Mouse (Mus musculus) kidney, postnatal 0 days (tissue): Measurements from ENCODE around the gene Gpx5. TPM values are rescaled to one million over a fixed set of nuclear protein-coding genes. Genes with fewer than 3 reads are reported as not detected.

Experiments
- ATAC-seq: fragments of 200-750 bp; cut with Nextera tagmentation; replicated peaks from 2 replicates; pipeline ENCODE4 v1.8.0; 2017; ENCODE audit warnings: low read depth, moderate number of reproducible peaks, moderate TSS enrichment, moderate library complexity; ENCODE audit not compliant: low FRiP score
- DNase-seq: peaks from one replicate; pipeline ENCODE4 v3.0.0-alpha.2; 2016; ENCODE audit warnings: low spot score
- H3K27ac ChIP-seq: fragments of 300-500 bp; sonication (generic); 2 replicates; pipeline ENCODE4 v1.5.1; 2014; ENCODE audit warnings: mild to moderate bottlenecking
- H3K27me3 ChIP-seq: fragments of 300-500 bp; sonication (generic); 2 replicates; pipeline ENCODE4 v1.6.1; 2014; ENCODE audit warnings: low read length, mixed read lengths; ENCODE audit not compliant: insufficient read depth
- H3K36me3 ChIP-seq: fragments of 300-500 bp; sonication (generic); 2 replicates; pipeline ENCODE4 v1.6.1; 2014; ENCODE audit warnings: low read length, mixed read lengths; ENCODE audit not compliant: insufficient read depth
- H3K4me1 ChIP-seq: fragments of 300-500 bp; sonication (generic); replicated peaks from 2 replicates; pipeline ENCODE4 v1.6.1; 2014; ENCODE audit warnings: antibody characterized with exemption, low read length, mixed read lengths; ENCODE audit not compliant: insufficient read depth
- H3K4me2 ChIP-seq: fragments of 300-500 bp; sonication (generic); 2 replicates; pipeline ENCODE4 v1.6.1; 2014; ENCODE audit warnings: mild to moderate bottlenecking, low read length, moderate library complexity, mixed read lengths
- H3K4me3 ChIP-seq: fragments of 300-500 bp; sonication (generic); replicated peaks from 2 replicates; pipeline ENCODE4 v1.5.1; 2014; ENCODE audit warnings: low read depth, low read length
- H3K9ac ChIP-seq: fragments of 300-500 bp; sonication (generic); 2 replicates; pipeline ENCODE4 v1.6.1; 2014; ENCODE audit warnings: low read depth, low read length
- H3K9me3 ChIP-seq: fragments of 300-500 bp; sonication (generic); replicated peaks from 2 replicates; pipeline ENCODE4 v1.6.1; 2016; ENCODE audit warnings: low read length, inconsistent platforms, mixed read lengths
- CTCF ChIP-seq: IDR thresholded peaks from 2 replicates; pipeline ENCODE4 v1.5.1; 2016; ENCODE audit warnings: antibody characterized with exemption, low read depth, mild to moderate bottlenecking, moderate library complexity
- WGBS: fragments of 180-500 bp; shearing (Covaris S2); extraction: QIAGEN DNeasy Blood & Tissue Kit; methylation state at CpG from one replicate; pipeline ENCODE4 v1.1.7; 2014; 5-methylcytosine and 5-hydroxymethylcytosine counted together
- polyA plus RNA-seq: library from polyadenylated mRNA; unstranded; fragments of >200 nt; fragmentation: Nextera tagmentation; extraction: Ambion mirVana; gene quantifications from 2 replicates; pipeline ENCODE4 v1.2.1, GENCODE M21; 2015

The Gpx5 gene
- polyA plus RNA-seq, 1 experiment from 2014 or later = not detected

GRCm38 (mm10) chr13:21262787-21263461, 29.6 kb downstream of the Gpx5 start:
- Histone ChIP-seq H3K27me3 (no peaks in the 10 kb centered on the region; the same call in 1 of the 2 replicates), H3K36me3 (no peaks in the 10 kb centered on the region), H3K4me1 (peaks cover 9% of the 10 kb centered on the region), H3K4me3 (no peak overlapping the region), H3K9ac (no peak overlapping the region), H3K27ac (no peak overlapping the region), H3K4me2 (no peak overlapping the region), H3K9me3 (no peaks in the 10 kb centered on the region)
- WGBS = 75% methylated on average over 4 of the region's 4 CpGs
- no peak for TF ChIP-seq CTCF
- DNase-seq = no peak
- ATAC-seq = no peak

- no peaks in the 10 kb centered on the region for H3K36me3 ChIP-seq
- H3K27me3 ChIP-seq = no peaks in the 10 kb centered on the region; the same call in 1 of the 2 replicates
- peak overlapping the region; percentile 60 for H3K4me2 ChIP-seq
- H3K9me3 ChIP-seq = no peaks in the 10 kb centered on the region
- 26% methylated on average over 5 of the region's 5 CpGs for WGBS
- DNase-seq = no peak
- no peak overlapping the region for H3K9ac ChIP-seq
- no peak overlapping the region for H3K27ac ChIP-seq
- TF ChIP-seq CTCF = no peak
- peaks cover 9% of the 10 kb centered on the region for H3K4me1 ChIP-seq
- H3K4me3 ChIP-seq = peak overlapping the region; percentile 34
- ATAC-seq = no peak
Observed at GRCm38 (mm10) chr13:21260289-21260688, 32.2 kb downstream of the Gpx5 start.

GRCm38 (mm10) chr13:21259677-21260113, 32.8 kb downstream of the Gpx5 start:
- Histone ChIP-seq H3K36me3 (no peaks in the 10 kb centered on the region), H3K27ac (no peak overlapping the region), H3K4me3 (peak overlapping the region; percentile 34), H3K4me2 (peak overlapping the region; percentile 60), H3K9me3 (no peaks in the 10 kb centered on the region), H3K27me3 (no peaks in the 10 kb centered on the region; the same call in 1 of the 2 replicates), H3K4me1 (peaks cover 9% of the 10 kb centered on the region), H3K9ac (no peak overlapping the region)
- WGBS = under 1% methylated on average over 18 of the region's 18 CpGs
- TF ChIP-seq CTCF = no peak
- ATAC-seq = peak; percentile 75
- peak; percentile 52 for DNase-seq

GRCm38 (mm10) chr13:21259171-21259631, 33.3 kb downstream of the Gpx5 start:
- peak overlapping the region; percentile 60 for H3K4me2 ChIP-seq
- 1% methylated on average over 15 of the region's 15 CpGs for WGBS
- no peaks in the 10 kb centered on the region for H3K36me3 ChIP-seq
- H3K9ac ChIP-seq = no peak overlapping the region
- H3K27me3 ChIP-seq = no peaks in the 10 kb centered on the region; the same call in 1 of the 2 replicates
- H3K4me1 ChIP-seq = peaks cover 9% of the 10 kb centered on the region
- DNase-seq (peak; percentile 41), ATAC-seq (no peak)
- no peaks in the 10 kb centered on the region for H3K9me3 ChIP-seq
- H3K4me3 ChIP-seq = peak overlapping the region; percentile 34
- H3K27ac ChIP-seq = no peak overlapping the region
- TF ChIP-seq CTCF = no peak

GRCm38 (mm10) chr13:21258524-21258923, 34.0 kb downstream of the Gpx5 start:
- no peak for ATAC-seq
- peaks cover 9% of the 10 kb centered on the region for H3K4me1 ChIP-seq
- DNase-seq = no peak
- H3K4me3 ChIP-seq = peak overlapping the region; percentile 34; the same call in 1 of the 2 replicates
- no peaks in the 10 kb centered on the region for H3K36me3 ChIP-seq
- 27% methylated on average over 6 of the region's 6 CpGs for WGBS
- H3K4me2 ChIP-seq = peak overlapping the region; percentile 60
- TF ChIP-seq CTCF = no peak
- no peaks in the 10 kb centered on the region; the same call in 1 of the 2 replicates for H3K27me3 ChIP-seq
- no peak overlapping the region for H3K9ac ChIP-seq
- H3K27ac ChIP-seq = no peak overlapping the region
- H3K9me3 ChIP-seq = no peaks in the 10 kb centered on the region

- H3K4me2 ChIP-seq = peak overlapping the region; percentile 56
- no peak overlapping the region for H3K27ac ChIP-seq
- peaks cover 5% of the 10 kb centered on the region; the same call in 1 of the 2 replicates for H3K27me3 ChIP-seq
- H3K36me3 ChIP-seq = no peaks in the 10 kb centered on the region
- peaks cover 3% of the 10 kb centered on the region; the same call in 1 of the 2 replicates for H3K4me1 ChIP-seq
- TF ChIP-seq CTCF = no peak
- no peak overlapping the region for H3K9ac ChIP-seq
- WGBS = 2% methylated on average over 16 of the region's 16 CpGs
- H3K9me3 ChIP-seq = no peaks in the 10 kb centered on the region
- no peak for ATAC-seq
- peak; percentile 51 for DNase-seq
- peak overlapping the region; percentile 29 for H3K4me3 ChIP-seq
Observed at GRCm38 (mm10) chr13:21253986-21254385, 38.5 kb downstream of the Gpx5 start.
